Mouse (Mus musculus) thymus, adult 2 months (tissue): ENCODE measurements around the gene Slc48a1. TPM values are rescaled to one million over a fixed set of nuclear protein-coding genes. Genes with fewer than 3 reads are reported as not detected.

Experiments
- DNase-seq: peaks from one replicate; pipeline ENCODE4 v3.0.0; 2021
- H3K27ac ChIP-seq: fragments of 200-500 bp; 2 replicates; pipeline ENCODE4 v1.5.1; 2012; ENCODE audit warnings: low read length, control low read depth; ENCODE audit not compliant: control insufficient read depth, insufficient read depth
- H3K27me3 ChIP-seq: fragments of 200-500 bp; 2 replicates; pipeline ENCODE4 v1.6.1; 2012; ENCODE audit warnings: mild to moderate bottlenecking, low read length, moderate library complexity, mixed read lengths; ENCODE audit not compliant: control insufficient read depth, insufficient read depth
- H3K36me3 ChIP-seq: fragments of 200-500 bp; 2 replicates; pipeline ENCODE4 v1.6.1; 2012; ENCODE audit warnings: mild to moderate bottlenecking, low read length, moderate library complexity; ENCODE audit not compliant: control insufficient read depth, insufficient read depth
- H3K4me1 ChIP-seq: fragments of 200-500 bp; replicated peaks from 2 replicates; pipeline ENCODE4 v1.6.1; 2012; ENCODE audit warnings: low read length; ENCODE audit not compliant: control insufficient read depth, insufficient read depth
- H3K4me3 ChIP-seq: fragments of 200-500 bp; 2 replicates; pipeline ENCODE4 v1.5.1; 2012; ENCODE audit warnings: mild to moderate bottlenecking, low read length, control low read depth, moderate library complexity; ENCODE audit not compliant: control insufficient read depth, insufficient read depth
- CTCF ChIP-seq: fragments of 200-500 bp; IDR thresholded peaks from 2 replicates; pipeline ENCODE4 v1.5.1; 2012; ENCODE audit warnings: mild to moderate bottlenecking, control low read depth, low read length, moderate library complexity, borderline replicate concordance; ENCODE audit not compliant: control insufficient read depth, poor library complexity, insufficient read depth; ENCODE audit errors: extremely low read depth
- POLR2A ChIP-seq: fragments of 200-500 bp; IDR thresholded peaks from 2 replicates; pipeline ENCODE4 v1.6.1; 2012; ENCODE audit warnings: mild to moderate bottlenecking, low read length, control low read depth, moderate library complexity; ENCODE audit not compliant: control insufficient read depth, poor library complexity, insufficient read depth; ENCODE audit errors: extremely low read depth
- WGBS: fragments of 180-500 bp; shearing (Covaris S2); methylation state at CpG from one replicate; pipeline ENCODE4 v1.1.7; 2018; 5-methylcytosine and 5-hydroxymethylcytosine counted together
- polyA plus RNA-seq: library from polyadenylated mRNA; depleted of rRNA; stranded (reverse); fragments of >200 nt; gene quantifications from 2 replicates; pipeline ENCODE4 v1.2.3, GENCODE M21; 2012

The Slc48a1 gene
- polyA plus RNA-seq, 1 experiment, result 62.8 TPM

- no peak for TF ChIP-seq CTCF
- no peak for TF ChIP-seq POLR2A
- WGBS, result 13% methylated on average over 8 of the region's 8 CpGs
- H3K36me3 ChIP-seq, result no peaks in the 10 kb centered on the region
- H3K4me3 ChIP-seq, result peak overlapping the region; percentile 44
- no peaks in the 10 kb centered on the region for H3K27me3 ChIP-seq
- H3K4me1 ChIP-seq, result peaks cover 78% of the 10 kb centered on the region
- peak overlapping the region; percentile 95 for H3K27ac ChIP-seq
- DNase-seq, result peak; percentile 48
These were observed 59.3 kb downstream of the Slc48a1 start for GRCm38 (mm10) chr15:97837491-97838061.

GRCm38 (mm10) chr15:97838395-97838794 lies 60.1 kb downstream of the Slc48a1 start:
- H3K36me3 ChIP-seq, result no peaks in the 10 kb centered on the region
- no peak overlapping the region for H3K4me3 ChIP-seq
- H3K4me1 ChIP-seq, result peaks cover 71% of the 10 kb centered on the region
- TF ChIP-seq POLR2A, result no peak
- TF ChIP-seq CTCF, result no peak
- DNase-seq, result no peak
- WGBS, result 87% methylated on average over 4 of the region's 4 CpGs
- H3K27ac ChIP-seq, result peak overlapping the region; percentile 95
- H3K27me3 ChIP-seq, result no peaks in the 10 kb centered on the region

- no peak overlapping the region for H3K4me3 ChIP-seq
These were observed 60.7 kb downstream of the Slc48a1 start for GRCm38 (mm10) chr15:97839012-97839411.

GRCm38 (mm10) chr15:97839473-97839872 lies 61.2 kb downstream of the Slc48a1 start:
- Histone ChIP-seq H3K27ac (peak overlapping the region; percentile 95), H3K4me3 (no peak overlapping the region), H3K4me1 (peaks cover 63% of the 10 kb centered on the region), H3K36me3 (no peaks in the 10 kb centered on the region), H3K27me3 (no peaks in the 10 kb centered on the region)
- no peak for DNase-seq
- no peak for TF ChIP-seq CTCF
- TF ChIP-seq POLR2A, result no peak
- WGBS, result 60% methylated on average over 4 of the region's 4 CpGs

More at GRCm38 (mm10) chr15:97839012-97839411, 60.7 kb downstream of the Slc48a1 start:
- H3K27ac ChIP-seq, result peak overlapping the region; percentile 95
- no peaks in the 10 kb centered on the region for H3K36me3 ChIP-seq
- DNase-seq, result no peak
- peaks cover 64% of the 10 kb centered on the region for H3K4me1 ChIP-seq
- 88% methylated on average over 2 of the region's 2 CpGs for WGBS
- H3K27me3 ChIP-seq, result no peaks in the 10 kb centered on the region
- TF ChIP-seq CTCF (no peak), POLR2A (no peak)

- peak overlapping the region; percentile 95 for H3K27ac ChIP-seq
- 59% methylated on average over 3 of the region's 3 CpGs for WGBS
- H3K27me3 ChIP-seq, result no peaks in the 10 kb centered on the region
- no peaks in the 10 kb centered on the region for H3K36me3 ChIP-seq
- peak overlapping the region; percentile 6 for H3K4me3 ChIP-seq
- TF ChIP-seq CTCF (no peak), POLR2A (no peak)
- H3K4me1 ChIP-seq, result peaks cover 64% of the 10 kb centered on the region
- no peak for DNase-seq
These were observed 61.7 kb downstream of the Slc48a1 start for GRCm38 (mm10) chr15:97839991-97840455.

GRCm38 (mm10) chr15:97840781-97841180 lies 62.5 kb downstream of the Slc48a1 start:
- 86% methylated on average over 1 of the region's 1 CpGs for WGBS
- TF ChIP-seq POLR2A (no peak), CTCF (no peak)

More at GRCm38 (mm10) chr15:97840781-97841180, 62.5 kb downstream of the Slc48a1 start:
- H3K36me3 ChIP-seq, result no peaks in the 10 kb centered on the region
- no peak for DNase-seq
- peak overlapping the region; percentile 95 for H3K27ac ChIP-seq
- H3K27me3 ChIP-seq, result no peaks in the 10 kb centered on the region
- H3K4me3 ChIP-seq, result 0 out of 2 replicates have a peak overlapping the region, but pooled peaks have one; percentile 3
- peaks cover 63% of the 10 kb centered on the region for H3K4me1 ChIP-seq
